Mouse (Mus musculus) spleen, adult 2 months (tissue): Measurements from ENCODE around the gene Plpp2. TPM values are rescaled to one million over a fixed set of nuclear protein-coding genes. Genes with fewer than 3 reads are reported as not detected.

ENCODE experiments used
- DNase-seq, 2 experiments: peaks; one replicate each; pipeline versions ENCODE4 v3.0.0 to v3.0.0-alpha.2; 2012 to 2021; ENCODE audit warnings: low spot score in 2 of 2, low read depth in 1 of 2
- H3K27ac ChIP-seq: fragments of 200-500 bp; 2 replicates; pipeline ENCODE4 v1.5.1; 2012; ENCODE audit warnings: low read length, inconsistent platforms; ENCODE audit not compliant: insufficient read depth
- H3K27me3 ChIP-seq: fragments of 200-500 bp; 2 replicates; pipeline ENCODE4 v1.6.1; 2012; ENCODE audit warnings: mild to moderate bottlenecking, moderate library complexity, low read length, inconsistent platforms; ENCODE audit not compliant: control insufficient read depth, insufficient read depth
- H3K36me3 ChIP-seq: fragments of 200-500 bp; 2 replicates; pipeline ENCODE4 v1.6.1; 2012; ENCODE audit warnings: mild to moderate bottlenecking, low read length, inconsistent platforms; ENCODE audit not compliant: control insufficient read depth, insufficient read depth
- H3K4me1 ChIP-seq: fragments of 200-500 bp; 2 replicates; pipeline ENCODE4 v1.6.1; 2011; ENCODE audit warnings: inconsistent platforms; ENCODE audit not compliant: control insufficient read depth, insufficient read depth, insufficient read length
- H3K4me3 ChIP-seq: fragments of 200-500 bp; 2 replicates; pipeline ENCODE4 v1.5.1; 2011; ENCODE audit warnings: mild to moderate bottlenecking, inconsistent platforms; ENCODE audit not compliant: insufficient read depth, insufficient read length; ENCODE audit errors: extremely low read depth
- CTCF ChIP-seq: fragments of 200-500 bp; IDR thresholded peaks from 2 replicates; pipeline ENCODE4 v1.5.1; 2011; ENCODE audit warnings: mild to moderate bottlenecking, inconsistent platforms; ENCODE audit not compliant: insufficient read depth, insufficient read length, insufficient replicate concordance; ENCODE audit errors: extremely low read depth
- POLR2A ChIP-seq: fragments of 200-500 bp; IDR thresholded peaks from 2 replicates; pipeline ENCODE4 v1.6.1; 2011; ENCODE audit warnings: low read depth, low read length, inconsistent platforms
- WGBS: fragments of 180-500 bp; shearing (Covaris S2); methylation state at CpG from one replicate; pipeline ENCODE4 v1.1.7; 2018; 5-methylcytosine and 5-hydroxymethylcytosine counted together
- polyA plus RNA-seq: library from polyadenylated mRNA; depleted of rRNA; stranded (reverse); fragments of >200 nt; gene quantifications from 2 replicates; pipeline ENCODE4 v1.2.3, GENCODE M21; 2012

Gene Plpp2
- polyA plus RNA-seq, 1 experiment, result 6.7 TPM

- DNase-seq, result no peak
- H3K27ac ChIP-seq, result no peak overlapping the region
- peaks cover 5% of the 10 kb centered on the region; the same call in 1 of the 2 replicates for H3K4me1 ChIP-seq
- 92% methylated on average over 3 of the region's 3 CpGs for WGBS
- TF ChIP-seq POLR2A, result no peak
- no peaks in the 10 kb centered on the region for H3K27me3 ChIP-seq
- H3K4me3 ChIP-seq, result no peak overlapping the region
- no peaks in the 10 kb centered on the region for H3K36me3 ChIP-seq
Observed at GRCm38 (mm10) chr10:79531593-79531992, 2.0 kb downstream of the Plpp2 start.

- Histone ChIP-seq H3K4me3 (no peak overlapping the region), H3K36me3 (no peaks in the 10 kb centered on the region), H3K4me1 (peaks cover 5% of the 10 kb centered on the region; the same call in 1 of the 2 replicates), H3K27ac (no peak overlapping the region), H3K27me3 (no peaks in the 10 kb centered on the region)
- DNase-seq, result no peak
- TF ChIP-seq POLR2A (no peak), CTCF (no peak)
- WGBS, result 96% methylated on average over 13 of the region's 13 CpGs
Observed at GRCm38 (mm10) chr10:79530721-79531120, 2.9 kb downstream of the Plpp2 start.

GRCm38 (mm10) chr10:79530241-79530640, 3.4 kb downstream of the Plpp2 start:
- 89% methylated on average over 8 of the region's 8 CpGs for WGBS
- Histone ChIP-seq H3K4me1 (peaks cover 5% of the 10 kb centered on the region; the same call in 1 of the 2 replicates), H3K27ac (no peak overlapping the region), H3K4me3 (no peak overlapping the region), H3K27me3 (no peaks in the 10 kb centered on the region), H3K36me3 (no peaks in the 10 kb centered on the region)
- TF ChIP-seq CTCF (no peak), POLR2A (no peak)
- no peak for DNase-seq

- H3K36me3 ChIP-seq, result no peaks in the 10 kb centered on the region
- no peaks in the 10 kb centered on the region for H3K27me3 ChIP-seq
- no peak for TF ChIP-seq CTCF
- no peak for TF ChIP-seq POLR2A
- H3K27ac ChIP-seq, result no peak overlapping the region
- H3K4me1 ChIP-seq, result no peaks in the 10 kb centered on the region; the same call in 1 of the 2 replicates
- H3K4me3 ChIP-seq, result no peak overlapping the region
- WGBS, result 91% methylated on average over 3 of the region's 3 CpGs
- no peak for DNase-seq
Observed at GRCm38 (mm10) chr10:79528081-79528480, 5.5 kb downstream of the Plpp2 start.

- H3K4me3 ChIP-seq, result no peak overlapping the region
- no peaks in the 10 kb centered on the region for H3K27me3 ChIP-seq
- H3K4me1 ChIP-seq, result no peaks in the 10 kb centered on the region
- WGBS, result 91% methylated on average over 6 of the region's 6 CpGs
- TF ChIP-seq CTCF (no peak), POLR2A (no peak)
- DNase-seq, result no peak
- no peaks in the 10 kb centered on the region for H3K36me3 ChIP-seq
- H3K27ac ChIP-seq, result no peak overlapping the region
Observed at GRCm38 (mm10) chr10:79527453-79527845, 6.1 kb downstream of the Plpp2 start.

GRCm38 (mm10) chr10:79526661-79527452, 6.7 kb downstream of the Plpp2 start:
- no peaks in the 10 kb centered on the region for H3K36me3 ChIP-seq
- H3K4me1 ChIP-seq, result no peaks in the 10 kb centered on the region
- WGBS, result 93% methylated on average over 12 of the region's 12 CpGs
- H3K4me3 ChIP-seq, result no peak overlapping the region
- TF ChIP-seq POLR2A, result no peak
- no peak for TF ChIP-seq CTCF
- H3K27ac ChIP-seq, result no peak overlapping the region
- H3K27me3 ChIP-seq, result no peaks in the 10 kb centered on the region
- no peak for DNase-seq
